Mouse (Mus musculus) testis, adult 2 months (tissue): ENCODE measurements around the gene Atp6v0a1.

Source experiments
- CTCF ChIP-seq: fragments of 200-500 bp; IDR thresholded peaks from 2 replicates; pipeline ENCODE4 v1.5.1; 2012; ENCODE audit warnings: low read depth, mild to moderate bottlenecking, inconsistent platforms, low read length, moderate library complexity; ENCODE audit not compliant: control insufficient read depth, insufficient read depth, insufficient replicate concordance
- POLR2A ChIP-seq: fragments of 200-500 bp; IDR thresholded peaks from 2 replicates; pipeline ENCODE4 v1.6.1; 2012; ENCODE audit warnings: low read depth, mild to moderate bottlenecking, inconsistent platforms, low read length, moderate library complexity; ENCODE audit not compliant: control insufficient read depth

DNA sequence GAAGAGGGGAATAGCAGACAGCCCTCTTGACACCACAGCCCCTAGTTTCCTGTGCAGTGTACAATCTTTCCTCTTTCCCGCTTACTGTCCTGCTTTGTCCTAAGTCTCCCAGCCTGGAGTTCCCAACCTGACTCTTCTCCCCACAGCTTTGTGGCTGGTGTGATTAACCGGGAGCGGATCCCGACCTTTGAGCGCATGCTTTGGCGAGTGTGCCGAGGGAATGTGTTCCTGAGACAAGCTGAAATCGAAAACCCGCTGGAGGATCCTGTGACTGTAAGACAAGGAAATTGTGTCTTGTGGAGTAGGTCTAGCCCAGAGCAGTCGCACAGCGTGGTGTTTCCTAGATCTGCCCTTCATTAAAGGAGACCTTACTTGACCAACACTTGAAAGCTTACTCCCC lies 17.9 kb downstream of the Atp6v0a1 start:
- TF ChIP-seq CTCF, result no peak
- no peak for TF ChIP-seq POLR2A
